Mouse (Mus musculus) adrenal gland, adult 2 months (tissue): ENCODE measurements around the gene Nckap5. TPM values are rescaled to one million over a fixed set of nuclear protein-coding genes. Genes with fewer than 3 reads are reported as not detected.
A peak's percentile ranks its signal among the peaks of the same experiment; 100 is the strongest.

ENCODE experiments used
- DNase-seq: peaks from one replicate; pipeline ENCODE4 v3.0.0; 2021
- polyA plus RNA-seq: library from polyadenylated mRNA; depleted of rRNA; stranded (reverse); fragments of >200 nt; gene quantifications from 2 replicates; pipeline ENCODE4 v1.2.3, GENCODE M21; 2012
- total RNA-seq, 2 experiments: library from RNA; stranded (reverse); gene quantifications; 2 replicates each; pipeline ENCODE4 v1.2.3; 2021

Gene Nckap5
- total and polyA plus RNA-seq, 3 experiments = 27.1 to 74.8 (median 49.0) TPM

DNA sequence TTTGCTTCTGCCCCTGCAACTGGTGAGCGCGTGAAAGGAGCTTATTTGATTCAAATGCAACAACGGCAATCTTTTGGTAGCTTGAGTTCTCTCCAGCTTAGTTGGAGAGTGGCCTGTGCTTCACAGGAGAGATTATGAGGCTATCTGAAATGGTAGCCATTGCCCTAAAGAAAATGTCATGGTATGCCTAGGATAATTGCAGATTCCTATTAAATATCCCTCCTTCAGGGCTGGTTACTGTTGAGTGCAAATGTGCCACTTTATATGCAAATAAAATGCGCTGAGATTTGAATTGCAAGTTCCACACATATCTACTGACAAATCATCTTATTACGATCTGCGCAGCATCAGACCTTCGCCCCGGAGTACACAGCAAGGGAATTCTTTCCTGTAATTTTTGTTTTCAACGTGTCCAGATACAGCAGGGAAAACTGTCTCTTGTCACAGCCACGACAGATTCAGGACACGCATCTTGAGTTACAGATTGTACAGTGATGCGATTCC, 272.8 kb downstream of the Nckap5 start:
- DNase-seq = no peak

DNA sequence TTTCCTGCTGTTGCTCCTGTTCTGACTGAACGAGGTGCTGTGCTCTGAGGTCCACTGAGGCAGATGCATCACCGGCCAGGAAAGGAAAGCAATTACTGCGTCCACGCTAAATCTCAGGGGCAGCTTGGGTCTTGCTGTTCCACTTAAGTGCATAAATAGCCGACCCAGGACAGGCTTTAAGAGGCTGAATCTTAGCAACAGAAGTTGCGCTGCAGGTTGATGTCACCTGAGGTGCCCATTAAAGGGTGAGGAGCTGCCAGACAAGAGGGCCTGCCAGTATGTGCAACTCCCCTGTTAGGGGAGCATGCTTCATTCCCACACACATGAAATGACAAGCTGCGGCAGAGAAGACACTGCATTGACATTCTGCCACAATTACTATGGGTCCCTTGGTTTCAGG, 282.6 kb downstream of the Nckap5 start:
- no peak for DNase-seq

DNA sequence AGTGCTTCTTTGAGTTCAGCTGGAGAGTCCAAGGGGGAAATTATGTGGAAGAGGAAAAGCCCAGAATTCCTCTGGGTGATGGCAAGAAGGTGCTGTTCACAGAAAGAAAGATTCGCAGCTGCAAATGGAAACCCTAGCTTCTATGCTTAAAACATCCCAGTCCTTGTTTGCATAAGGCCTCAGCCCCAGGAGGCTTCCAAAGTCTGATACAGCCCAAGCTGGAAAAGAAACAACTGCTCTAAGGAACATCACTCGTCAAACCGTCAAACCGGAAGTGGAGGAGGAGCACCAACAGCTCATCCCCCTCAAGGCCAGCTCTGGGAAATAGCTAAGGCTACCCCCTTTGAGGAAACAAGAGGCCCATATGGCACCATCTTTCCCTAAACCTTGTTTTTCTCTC, 286.1 kb downstream of the Nckap5 start:
- DNase-seq = no peak

DNA sequence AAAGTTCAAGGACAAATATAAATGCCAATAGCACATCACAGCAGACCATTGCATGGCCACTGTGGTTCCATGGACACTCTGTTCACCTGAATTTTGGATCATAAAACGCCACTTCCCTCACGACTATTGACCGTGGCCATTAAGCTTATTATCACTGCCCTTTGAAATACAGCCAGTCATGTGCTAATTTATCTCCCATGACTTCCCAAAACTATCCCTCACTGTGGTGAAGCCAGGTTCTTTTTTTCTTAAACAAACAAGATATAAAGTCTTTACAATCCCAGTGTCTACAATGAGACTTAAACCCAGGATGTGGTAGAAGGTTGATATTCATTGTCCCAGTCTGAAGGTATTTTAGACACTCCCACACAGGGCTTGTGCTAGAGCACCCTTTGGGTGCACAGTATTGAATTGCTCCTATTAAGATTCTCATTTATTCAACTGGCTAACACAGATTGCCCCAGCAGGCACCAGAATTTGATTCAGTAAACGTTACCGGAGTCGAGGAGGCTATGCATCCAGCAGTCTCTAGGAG, 293.3 kb downstream of the Nckap5 start:
- DNase-seq = no peak

DNA sequence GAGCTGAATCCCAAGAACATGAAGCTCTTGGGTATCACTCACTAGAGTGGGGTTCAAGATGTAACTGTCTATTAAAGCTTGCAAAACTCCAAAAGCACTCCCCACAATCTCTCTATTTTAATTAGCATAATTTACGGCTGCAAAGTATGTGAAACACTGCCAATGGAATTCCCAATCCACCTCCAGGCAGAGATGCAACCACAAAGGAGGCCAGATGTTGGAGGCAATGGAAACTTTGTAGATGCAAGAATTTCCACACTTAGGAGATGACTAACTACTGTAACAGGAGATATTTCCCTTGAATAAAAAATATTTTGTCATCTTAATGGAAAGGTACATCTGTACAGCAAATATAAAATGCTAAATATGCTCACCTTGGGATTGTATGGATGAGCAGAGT, 295.1 kb downstream of the Nckap5 start:
- DNase-seq = no peak

DNA sequence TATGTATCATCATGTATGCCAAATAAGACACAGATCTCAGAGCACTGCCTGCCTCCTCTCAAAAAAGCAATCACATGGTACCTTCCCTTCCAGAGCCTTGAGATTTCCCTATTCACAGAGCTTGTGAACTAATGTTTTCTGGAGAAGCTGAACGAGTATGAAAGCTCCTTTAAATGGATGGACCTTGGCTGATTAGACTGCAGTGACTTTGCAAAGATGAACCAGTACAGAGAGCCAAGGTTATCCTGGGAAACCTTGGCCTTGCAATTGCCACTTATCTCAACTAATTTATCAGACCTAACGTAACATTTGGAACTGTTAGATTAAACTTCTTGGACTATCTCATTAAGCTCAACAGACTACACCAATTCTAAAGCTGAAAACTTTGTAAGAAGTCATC, 296.6 kb downstream of the Nckap5 start:
- peak; percentile 57 for DNase-seq

DNA sequence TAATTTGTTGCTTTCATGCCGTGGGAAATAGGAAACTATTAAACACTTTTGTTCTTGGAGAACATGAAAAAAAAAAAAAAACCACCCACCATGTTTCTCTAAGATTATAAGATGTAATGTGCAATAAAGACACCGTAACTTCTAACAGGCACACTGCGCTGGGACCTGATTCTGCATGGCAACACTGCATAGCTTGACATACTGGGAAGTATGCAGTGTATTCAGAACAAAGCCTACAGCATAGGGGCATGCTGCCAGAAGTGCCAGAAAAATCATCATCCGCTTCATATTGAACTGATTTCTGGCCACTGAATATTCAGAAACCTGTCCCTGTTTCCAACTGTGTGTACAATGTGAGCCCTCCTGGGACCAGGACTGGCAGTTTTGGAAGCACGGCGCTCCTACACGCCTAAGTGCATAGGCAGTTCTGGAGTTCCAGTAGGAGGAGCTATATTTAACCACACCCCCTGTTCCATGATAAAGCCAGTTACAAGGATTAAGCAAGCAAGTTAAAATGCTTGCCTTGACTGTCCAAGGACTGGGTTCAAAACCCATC, 302.5 kb downstream of the Nckap5 start:
- DNase-seq = no peak

DNA sequence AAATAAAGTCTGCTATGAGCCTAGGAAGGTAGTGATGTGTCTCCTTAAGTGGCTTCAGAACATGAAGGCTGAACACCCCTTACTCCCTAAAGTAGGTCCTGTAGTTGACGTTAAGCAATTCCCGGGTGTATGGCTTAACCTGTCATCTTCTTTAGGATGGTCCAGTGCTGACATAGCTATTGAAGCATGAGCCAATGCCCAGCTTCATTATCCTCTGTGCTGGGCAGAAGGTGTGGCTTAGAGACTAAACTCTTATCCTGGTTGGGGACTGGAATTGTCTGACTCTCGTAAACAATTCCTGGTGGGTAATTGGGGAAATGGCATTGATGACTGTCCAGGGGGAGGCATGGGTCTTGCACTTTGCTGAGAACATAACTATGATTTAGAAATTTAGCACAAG, 312.5 kb downstream of the Nckap5 start:
- DNase-seq = no peak

DNA sequence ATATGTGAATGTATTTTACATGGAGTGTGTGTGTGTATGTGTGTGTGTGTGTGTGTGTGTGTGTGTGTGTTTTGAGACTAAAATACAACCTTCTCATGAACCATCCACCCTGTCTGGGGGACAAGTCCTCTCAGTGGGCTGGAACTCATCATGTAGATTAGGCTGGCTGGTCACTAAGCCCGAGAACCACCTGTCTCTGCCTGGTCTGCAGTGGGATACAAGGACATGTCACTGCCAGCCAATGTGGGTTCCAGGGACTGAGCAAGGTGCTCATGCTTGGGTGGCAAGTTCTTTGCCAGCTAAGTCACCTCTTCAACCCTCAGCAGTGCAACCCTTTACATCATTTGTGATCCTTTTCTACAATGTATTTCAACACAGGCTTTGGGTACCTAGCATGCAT, 313.2 kb downstream of the Nckap5 start:
- no peak for DNase-seq

DNA sequence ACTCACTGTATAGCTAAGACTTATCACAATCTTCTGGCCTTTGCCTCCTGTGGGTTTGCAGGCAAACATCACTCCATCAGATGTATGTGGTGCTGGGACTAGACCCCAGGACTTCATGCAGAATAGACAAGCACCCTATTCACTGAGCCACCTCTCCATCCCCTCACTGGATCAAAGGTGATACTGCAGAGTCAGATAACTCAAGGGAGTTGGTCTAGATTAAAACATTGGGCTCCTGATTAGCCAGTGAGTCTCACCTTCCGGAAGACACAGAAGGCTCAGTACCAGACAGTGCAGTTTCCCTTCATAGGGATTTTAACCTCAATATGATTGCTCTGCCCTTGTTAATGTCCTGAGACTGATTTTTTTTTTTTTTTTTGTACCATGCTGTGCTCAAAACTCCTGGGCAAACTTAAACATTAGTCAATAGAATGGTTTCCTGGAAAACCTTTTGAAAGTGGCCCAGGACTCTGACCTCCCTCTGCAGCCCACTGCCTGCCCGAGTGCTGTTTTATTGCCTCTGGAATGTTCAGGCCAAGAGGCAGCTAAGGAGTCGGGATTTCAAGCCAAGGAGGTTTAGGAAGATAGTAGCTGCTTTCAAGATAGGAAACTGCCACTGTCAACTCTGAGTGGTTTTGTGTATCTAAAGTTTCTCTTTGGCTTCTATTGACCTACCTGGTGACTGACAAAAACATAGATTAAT, 315.4 kb downstream of the Nckap5 start:
- no peak for DNase-seq

DNA sequence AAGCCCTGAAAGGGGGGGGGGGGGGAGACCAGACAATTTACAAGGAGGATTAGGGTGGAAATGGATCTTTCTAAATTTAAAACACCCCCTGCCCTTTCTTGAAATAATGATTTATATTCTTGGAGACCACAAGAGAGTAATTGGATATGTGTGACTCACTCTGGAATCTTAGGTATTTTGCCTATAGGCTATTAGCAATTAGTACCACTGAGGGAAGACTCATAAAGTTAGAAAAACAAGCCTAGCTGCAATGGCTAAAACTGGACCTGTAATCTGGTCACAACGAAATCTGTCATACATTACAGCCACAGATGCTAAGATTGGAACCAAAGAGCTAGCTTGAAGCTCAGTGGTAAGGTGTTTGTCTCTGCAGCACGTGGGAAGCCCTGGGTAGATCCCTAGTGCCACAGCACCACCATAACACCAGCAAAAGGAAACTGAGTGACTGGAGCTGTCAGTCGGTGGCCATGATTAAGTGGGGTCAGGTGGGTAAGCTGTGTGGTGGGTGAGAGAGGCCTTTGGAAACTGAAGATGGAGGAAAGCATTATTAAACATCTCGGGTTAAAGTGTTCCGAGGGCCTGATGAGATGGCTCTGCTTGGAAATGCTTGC, 318.7 kb downstream of the Nckap5 start:
- no peak for DNase-seq

DNA sequence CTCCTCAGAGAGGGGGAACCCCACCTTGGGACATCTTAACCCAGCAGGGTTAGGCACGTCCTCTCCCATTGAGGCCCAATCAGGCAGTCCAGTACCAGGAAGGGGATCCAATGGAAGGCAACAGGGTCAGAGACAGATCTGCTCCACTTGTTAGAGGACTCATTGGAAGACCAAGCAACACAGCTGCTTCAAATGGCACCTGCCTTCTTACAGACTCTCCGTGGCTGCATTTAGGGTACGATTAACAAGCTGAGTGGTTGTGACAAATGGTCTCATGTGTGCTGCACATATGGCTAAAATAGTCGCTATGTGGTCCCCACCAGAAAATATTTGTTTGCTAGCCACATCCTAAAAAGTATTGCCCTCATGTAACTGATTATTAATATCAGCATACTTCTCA, 325.9 kb downstream of the Nckap5 start:
- no peak for DNase-seq

DNA sequence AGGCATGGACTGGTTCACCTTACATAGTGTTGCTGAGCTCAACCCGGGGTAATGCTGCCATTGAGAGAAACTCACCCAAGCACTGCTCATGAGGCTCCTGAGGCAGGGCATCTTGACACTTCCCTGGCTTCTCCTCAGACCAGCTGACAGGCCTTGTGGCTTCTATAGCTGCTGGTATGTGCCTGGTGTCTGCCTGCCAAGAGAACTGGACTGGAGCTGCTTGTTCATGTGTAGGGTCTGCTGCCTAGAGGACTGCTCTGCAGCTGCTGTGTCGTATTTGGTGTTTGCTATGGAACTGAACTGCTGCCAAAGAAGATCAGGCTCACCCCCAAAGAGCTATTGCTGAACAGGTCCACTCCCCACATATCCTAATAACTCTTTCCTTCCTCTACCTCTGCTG, 327.9 kb downstream of the Nckap5 start:
- DNase-seq = no peak

DNA sequence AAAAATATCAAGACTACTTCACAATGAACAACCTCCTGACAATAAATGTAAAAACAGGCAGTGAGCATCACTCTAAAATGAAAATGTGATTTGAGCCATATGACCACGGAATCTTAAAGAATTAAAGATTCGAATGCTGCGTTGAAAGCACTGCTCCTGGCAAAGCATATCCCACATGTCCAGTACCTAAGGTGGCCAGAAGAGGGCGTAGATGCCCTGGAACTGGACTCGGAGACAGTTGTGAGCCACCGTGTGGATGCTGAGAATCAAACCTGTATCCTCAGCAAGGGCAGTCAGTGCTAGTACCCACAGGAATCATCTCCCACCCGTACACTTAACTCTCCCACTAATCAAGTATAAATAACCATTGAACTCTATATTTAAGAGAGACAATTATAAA, 333.9 kb downstream of the Nckap5 start:
- DNase-seq = no peak

DNA sequence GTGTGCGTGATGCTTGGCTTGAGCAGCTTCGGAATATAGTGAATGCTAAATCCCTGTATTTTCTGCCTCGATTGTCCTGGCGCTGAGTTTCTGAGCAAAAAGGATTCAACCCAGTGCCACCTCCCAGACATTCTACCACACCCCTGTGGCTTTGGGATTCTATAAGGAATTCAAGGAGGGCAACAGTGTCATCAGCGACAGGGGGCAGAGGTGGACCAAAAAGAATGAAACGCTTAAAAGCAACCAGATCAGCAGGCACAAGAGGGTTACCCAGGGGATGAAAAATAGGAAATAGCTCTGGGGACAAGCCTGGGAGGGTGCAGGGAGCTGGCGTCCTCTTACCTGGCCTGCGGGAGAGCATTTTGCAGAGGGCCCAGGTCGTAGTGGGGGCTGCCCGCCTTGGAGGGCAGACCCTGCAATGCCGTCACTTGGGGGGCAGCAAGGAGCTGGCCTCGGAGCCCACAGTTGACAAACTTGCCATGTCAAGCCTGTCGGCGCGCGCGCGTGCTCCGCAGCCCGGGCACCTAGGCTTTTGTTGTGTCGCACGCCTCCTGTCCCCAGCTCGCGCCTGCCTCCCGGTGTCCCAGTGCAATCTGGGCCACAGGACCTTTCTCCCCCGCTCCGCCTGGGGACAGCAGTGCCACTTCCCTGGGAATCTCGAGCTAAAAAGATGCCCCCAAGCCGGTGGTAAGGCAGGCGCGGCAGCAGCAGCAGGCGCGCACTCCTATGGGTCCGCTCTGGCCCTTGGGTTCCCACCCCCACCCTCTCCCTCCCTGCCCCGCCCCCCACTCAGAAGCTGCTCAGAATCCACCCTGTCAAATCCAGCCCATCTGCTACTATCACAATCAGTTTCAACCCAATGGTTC, 338.2 kb downstream of the Nckap5 start:
- DNase-seq = peak; percentile 82

DNA sequence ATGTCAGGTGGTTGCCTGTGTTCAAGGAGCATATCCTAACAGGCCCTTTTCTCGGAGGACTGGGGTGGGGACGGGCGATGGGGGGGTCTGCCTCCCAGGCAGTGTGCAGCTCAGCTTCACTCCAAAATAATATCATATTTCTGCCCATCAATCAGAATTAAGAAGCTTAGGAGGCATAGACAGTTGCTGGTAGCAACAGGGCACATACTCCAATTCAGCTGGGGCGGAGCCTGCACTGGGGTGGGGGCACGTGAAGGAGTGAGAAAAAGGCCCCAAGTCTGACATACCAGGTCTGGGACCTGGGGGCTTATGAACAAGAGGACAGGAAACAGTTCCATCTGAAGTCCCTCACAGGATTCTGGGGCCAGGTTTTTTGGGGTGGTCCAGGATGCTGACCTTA, 339.2 kb downstream of the Nckap5 start:
- DNase-seq = no peak

DNA sequence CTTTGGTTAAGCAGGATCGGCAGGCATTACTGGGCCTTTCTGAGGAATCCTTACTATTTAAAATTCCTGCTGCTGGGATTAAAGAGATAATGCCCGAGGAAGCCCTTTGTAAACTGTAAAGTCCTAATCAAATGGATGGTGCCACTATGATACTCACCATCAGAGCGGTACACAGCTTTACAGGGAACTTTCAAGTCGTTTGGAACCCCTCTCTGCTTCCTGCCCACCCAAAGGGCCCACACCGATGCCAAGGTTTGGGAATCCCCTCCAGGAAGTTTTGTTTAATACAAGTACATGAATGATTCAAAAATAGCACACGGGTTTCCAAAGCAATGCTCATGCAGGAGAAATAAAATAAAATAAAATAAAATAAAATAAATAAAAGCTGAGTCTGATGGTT, 340.3 kb downstream of the Nckap5 start:
- DNase-seq = no peak

DNA sequence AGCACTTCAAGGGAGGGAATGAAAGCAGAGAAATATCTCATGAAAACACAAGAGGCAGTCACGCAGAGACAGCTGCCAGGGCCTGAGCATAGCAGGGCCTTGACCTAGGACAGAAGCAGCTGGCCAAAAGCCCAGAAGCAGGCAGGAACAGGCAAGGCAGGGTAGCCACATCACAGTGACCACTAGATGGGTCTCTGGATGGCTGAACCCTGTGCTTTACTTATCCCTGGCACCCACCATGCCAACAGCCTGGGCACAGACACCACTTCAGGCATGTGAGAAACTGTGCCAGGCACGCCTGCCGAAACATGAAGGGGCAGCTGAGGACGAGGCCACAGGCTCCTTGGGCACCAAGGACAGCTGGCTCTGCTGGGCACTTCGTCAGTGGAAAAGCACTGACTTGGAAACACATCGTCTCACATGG, 345.9 kb downstream of the Nckap5 start:
- peak; percentile 93 for DNase-seq

DNA sequence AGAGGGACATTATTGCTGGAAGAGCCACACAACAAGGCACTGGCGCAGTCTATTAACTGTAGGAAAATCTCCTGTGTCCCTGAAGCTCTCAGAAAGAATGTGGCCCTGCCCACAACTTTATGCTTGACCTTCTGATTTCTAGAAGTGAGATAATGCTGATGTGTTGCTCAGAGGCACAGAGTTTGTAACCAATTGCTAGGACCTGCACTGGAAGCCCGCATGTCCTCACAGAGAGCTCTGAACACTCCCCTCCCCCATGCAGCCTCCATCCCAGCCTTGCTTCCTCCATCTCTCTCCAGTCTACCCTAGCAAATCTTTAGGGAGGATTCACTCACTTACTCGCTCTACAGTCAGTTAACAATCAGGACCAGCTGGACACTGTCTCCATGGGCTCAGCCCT, 346.9 kb downstream of the Nckap5 start:
- DNase-seq = peak; percentile 75

DNA sequence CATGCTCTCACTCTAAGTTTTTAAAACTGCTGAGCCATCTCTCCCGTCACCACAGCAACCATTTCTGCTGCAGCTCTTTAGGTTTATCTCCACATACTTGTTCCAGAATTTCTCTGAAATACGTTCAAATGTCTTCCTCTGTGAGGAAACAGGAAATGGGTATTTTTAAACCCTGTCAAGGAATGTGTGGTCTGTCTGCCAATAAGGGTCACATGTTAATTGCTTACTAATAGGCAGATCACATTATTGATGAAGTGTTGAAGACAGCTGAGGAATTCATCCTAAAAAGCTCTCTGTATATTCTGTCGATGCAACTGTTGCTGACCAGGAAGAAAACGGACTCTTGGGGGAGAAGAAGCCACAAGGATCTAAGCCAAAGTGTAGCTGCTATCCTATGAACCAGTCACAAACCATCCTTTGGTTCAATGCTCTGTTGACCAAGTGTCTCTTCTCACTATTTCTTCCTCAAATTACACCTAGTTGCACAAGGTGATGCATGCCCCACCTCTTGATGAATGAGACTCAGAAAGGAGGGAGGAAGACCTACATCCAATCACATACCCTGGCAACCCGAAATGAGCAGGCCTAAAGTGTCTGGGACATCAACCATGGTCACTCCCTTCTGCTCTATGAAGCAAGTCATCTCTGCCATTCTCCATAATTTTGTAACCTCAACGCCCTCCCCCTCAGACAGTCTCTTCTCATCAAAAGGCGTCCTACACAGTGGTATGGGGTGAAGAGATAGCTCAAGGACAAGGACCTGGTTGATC, 349.0 kb downstream of the Nckap5 start:
- DNase-seq = no peak

DNA sequence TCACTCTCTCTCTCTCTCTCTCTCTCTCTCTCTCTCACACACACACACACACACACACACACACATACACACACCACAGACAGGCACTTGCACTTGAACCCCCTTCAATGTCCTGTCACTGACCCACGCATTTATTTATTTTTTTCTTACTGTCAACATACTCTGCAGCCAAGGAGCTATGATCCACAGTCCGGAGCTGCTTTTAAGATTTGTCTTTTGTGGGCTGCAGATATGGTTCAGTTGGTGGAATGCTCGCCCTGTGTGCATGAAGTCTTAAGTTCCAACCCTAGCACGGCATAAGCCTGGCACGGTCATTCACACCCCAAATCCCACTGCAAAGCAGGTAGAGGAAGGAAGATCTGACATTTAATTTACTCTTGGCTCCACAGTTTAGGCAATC, 357.6 kb downstream of the Nckap5 start:
- no peak for DNase-seq

DNA sequence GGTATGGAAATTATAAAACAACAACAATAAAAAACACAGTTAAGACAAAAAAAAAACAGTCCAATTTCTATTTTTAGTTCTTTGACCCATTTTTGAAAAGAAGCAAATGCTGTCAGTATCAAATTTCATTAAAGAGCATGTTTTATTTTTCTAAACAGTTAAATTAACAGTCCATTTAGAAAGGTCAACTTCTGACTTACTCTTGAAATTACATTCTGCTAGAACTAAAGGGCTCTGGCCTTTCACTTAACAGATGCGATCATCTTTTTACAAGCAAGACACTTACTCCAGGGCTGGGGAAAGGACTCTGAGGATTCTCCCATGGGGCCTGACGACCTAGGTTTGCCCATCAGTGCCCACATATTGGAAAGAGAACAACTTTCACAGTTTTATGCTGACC, 359.2 kb downstream of the Nckap5 start:
- no peak for DNase-seq
